Mouse (Mus musculus): ENCODE results near the gene Mgat5.

Gene Mgat5

DNA sequence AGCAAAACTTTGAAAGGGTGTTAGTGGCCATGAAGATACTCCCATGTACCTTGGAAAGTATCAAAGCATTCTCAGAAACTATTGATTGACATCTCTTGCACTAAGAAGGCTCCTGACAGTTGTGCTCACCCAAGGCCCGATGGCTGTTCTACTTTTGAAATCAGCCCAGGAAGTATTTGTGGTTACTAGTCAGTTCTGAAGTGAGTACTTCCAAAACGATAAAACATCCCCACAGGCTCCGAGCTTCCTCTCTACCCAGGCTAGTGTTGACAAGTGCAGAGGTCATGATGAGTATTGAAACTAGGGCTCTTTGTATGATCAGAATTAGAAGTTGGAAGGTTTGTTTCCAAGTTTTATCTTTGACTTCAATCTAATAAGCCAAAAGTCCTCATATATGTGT, 92.0 kb downstream of the Mgat5 start:
- peak; percentile 14 for DNase-seq (ENCODE audit: low read depth, low spot score)
- no peaks in the 10 kb centered on the region for H3K27me3 ChIP-seq (ENCODE audit: control insufficient read depth, insufficient read depth, low read length, poor library complexity, severe bottlenecking)
- H3K36me3 ChIP-seq (ENCODE audit: control insufficient read depth, insufficient read depth, low read length, poor library complexity, severe bottlenecking): no peaks in the 10 kb centered on the region

DNA sequence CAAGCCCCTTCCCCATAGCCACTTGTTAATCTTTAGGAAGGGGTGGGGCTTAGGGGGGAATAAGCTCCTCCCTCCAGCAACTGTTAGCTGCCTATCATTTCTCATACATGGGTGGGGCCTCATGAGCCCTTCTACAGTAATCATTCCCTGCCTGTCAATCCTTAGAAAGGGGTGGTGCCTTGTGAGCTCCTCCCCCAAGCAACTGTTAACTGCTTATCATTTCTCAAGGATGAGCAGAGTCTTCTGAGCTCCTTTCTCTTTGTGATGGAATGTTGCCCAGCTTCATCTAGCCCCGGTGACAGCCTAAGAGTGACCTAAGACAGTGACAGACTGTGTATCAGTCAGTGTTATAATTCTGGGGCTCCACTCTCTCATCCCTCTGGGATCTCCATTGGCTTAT, 95.0 kb downstream of the Mgat5 start:
- Histone ChIP-seq H3K27me3 (ENCODE audit: control insufficient read depth, insufficient read depth, low read length, poor library complexity, severe bottlenecking) (no peaks in the 10 kb centered on the region), H3K36me3 (ENCODE audit: control insufficient read depth, insufficient read depth, low read length, poor library complexity, severe bottlenecking) (no peaks in the 10 kb centered on the region)
- no peak for DNase-seq (ENCODE audit: low read depth, low spot score)

DNA sequence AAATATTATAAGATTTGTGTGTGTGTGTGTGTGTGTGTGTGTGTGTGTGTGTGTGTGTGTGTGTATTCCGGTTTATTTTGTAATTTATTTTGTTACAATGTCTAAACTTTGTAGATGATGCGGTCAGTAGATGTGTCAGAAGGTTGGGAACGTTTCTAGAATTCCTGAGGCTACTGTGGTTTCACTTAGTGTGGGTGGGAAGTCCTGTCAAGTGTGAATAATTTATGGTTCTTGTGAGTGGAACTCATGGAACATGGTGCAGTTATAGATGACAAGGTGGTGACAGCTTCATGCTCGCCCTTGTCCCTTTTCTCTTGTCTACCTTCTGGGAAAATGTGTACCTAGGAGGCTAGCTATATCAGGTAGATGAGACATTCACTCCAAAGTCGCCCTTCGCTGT, 96.2 kb downstream of the Mgat5 start:
- Histone ChIP-seq H3K36me3 (ENCODE audit: control insufficient read depth, insufficient read depth, low read length, poor library complexity, severe bottlenecking) (no peaks in the 10 kb centered on the region), H3K27me3 (ENCODE audit: control insufficient read depth, insufficient read depth, low read length, poor library complexity, severe bottlenecking) (no peaks in the 10 kb centered on the region)
- no peak for DNase-seq (ENCODE audit: low read depth, low spot score)

DNA sequence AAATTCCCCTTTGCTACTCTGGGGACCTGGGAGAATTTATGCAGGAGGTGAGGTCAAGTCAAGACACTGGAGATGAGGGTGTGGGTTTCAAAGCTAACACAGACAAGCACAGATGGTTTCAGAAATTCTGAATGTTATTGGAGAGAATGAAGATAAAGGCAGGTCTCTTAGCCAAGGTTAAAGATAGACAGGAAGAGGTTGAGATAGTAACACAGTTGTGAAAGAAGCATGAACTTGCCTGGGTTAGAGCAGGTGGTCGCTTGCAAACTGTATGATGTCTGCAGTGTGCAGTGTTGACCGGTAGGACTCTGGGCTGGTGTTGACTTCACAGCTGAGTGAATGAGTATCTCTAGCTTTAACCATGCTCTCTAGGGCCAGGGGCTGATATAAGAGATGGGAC, 97.8 kb downstream of the Mgat5 start:
- no peaks in the 10 kb centered on the region for H3K36me3 ChIP-seq (ENCODE audit: control insufficient read depth, insufficient read depth, low read length, poor library complexity, severe bottlenecking)
- no peak for DNase-seq (ENCODE audit: low read depth, low spot score)
- no peaks in the 10 kb centered on the region for H3K27me3 ChIP-seq (ENCODE audit: control insufficient read depth, insufficient read depth, low read length, poor library complexity, severe bottlenecking)

DNA sequence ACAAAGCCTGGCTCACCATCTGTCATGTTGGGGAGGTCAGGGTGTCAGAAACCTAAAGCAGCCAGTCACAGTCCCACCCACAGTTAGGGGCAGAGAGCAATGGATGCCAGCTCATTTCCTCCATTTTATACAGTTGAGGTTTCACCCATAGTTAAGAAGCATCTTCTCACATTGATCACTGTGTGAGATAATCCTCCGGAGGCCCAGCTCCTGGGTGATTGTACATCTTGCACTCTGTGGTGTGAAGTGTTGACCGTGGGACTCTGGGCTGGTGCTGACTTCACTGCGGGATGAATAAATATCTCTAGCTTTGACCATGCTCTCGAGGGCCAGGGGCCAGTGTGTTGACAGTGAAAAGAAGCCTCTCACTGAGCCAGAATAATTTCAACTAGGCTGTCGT, 99.0 kb downstream of the Mgat5 start:
- H3K27me3 ChIP-seq (ENCODE audit: control insufficient read depth, insufficient read depth, low read length, poor library complexity, severe bottlenecking): no peaks in the 10 kb centered on the region
- no peak for DNase-seq (ENCODE audit: low read depth, low spot score)
- H3K36me3 ChIP-seq (ENCODE audit: control insufficient read depth, insufficient read depth, low read length, poor library complexity, severe bottlenecking): no peaks in the 10 kb centered on the region

DNA sequence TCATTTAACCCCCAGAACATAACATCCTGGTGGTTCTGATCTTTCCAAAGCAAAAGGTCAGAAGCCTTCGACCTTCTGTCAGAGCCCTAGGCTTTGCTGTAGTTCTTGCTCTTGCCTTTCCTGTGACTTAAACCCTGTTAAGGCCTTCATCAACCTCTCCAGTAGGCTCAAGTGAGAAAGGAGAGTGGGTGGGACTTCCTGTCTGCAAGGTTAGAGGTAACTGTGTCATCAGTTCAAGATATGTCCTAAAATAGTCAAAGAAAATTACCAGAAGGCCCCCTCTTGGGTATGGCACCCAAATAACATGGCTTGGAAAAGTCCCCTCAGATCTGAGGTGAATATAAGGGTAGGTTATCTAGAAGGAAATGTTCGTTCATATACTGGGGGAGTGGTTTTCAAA, 99.5 kb downstream of the Mgat5 start:
- no peaks in the 10 kb centered on the region for H3K27me3 ChIP-seq (ENCODE audit: control insufficient read depth, insufficient read depth, low read length, poor library complexity, severe bottlenecking)
- DNase-seq (ENCODE audit: low read depth, low spot score): no peak
- H3K36me3 ChIP-seq (ENCODE audit: control insufficient read depth, insufficient read depth, low read length, poor library complexity, severe bottlenecking): no peaks in the 10 kb centered on the region

DNA sequence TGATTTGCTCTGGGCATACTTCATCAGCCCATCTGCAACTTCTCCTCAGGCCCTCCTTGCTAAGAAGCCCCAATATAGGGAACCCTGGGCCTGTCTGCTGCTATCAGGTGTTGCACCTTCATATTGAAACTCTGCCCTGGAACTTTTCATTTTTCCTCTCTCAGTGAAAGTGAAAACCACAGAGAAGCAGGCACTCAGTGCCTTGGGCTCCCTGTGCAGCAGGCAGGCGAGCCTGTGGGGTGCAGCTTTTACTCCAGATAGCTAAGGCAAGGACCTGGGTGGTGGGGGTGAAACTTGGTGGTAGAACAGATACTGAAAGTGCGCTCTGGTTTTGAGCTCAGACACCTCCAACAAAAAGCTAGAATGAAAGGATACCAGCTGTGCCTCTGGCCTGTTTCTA, 100.8 kb downstream of the Mgat5 start:
- no peaks in the 10 kb centered on the region for H3K27me3 ChIP-seq (ENCODE audit: control insufficient read depth, insufficient read depth, low read length, poor library complexity, severe bottlenecking)
- no peaks in the 10 kb centered on the region for H3K36me3 ChIP-seq (ENCODE audit: control insufficient read depth, insufficient read depth, low read length, poor library complexity, severe bottlenecking)
- DNase-seq (ENCODE audit: low read depth, low spot score): peak; percentile 27

DNA sequence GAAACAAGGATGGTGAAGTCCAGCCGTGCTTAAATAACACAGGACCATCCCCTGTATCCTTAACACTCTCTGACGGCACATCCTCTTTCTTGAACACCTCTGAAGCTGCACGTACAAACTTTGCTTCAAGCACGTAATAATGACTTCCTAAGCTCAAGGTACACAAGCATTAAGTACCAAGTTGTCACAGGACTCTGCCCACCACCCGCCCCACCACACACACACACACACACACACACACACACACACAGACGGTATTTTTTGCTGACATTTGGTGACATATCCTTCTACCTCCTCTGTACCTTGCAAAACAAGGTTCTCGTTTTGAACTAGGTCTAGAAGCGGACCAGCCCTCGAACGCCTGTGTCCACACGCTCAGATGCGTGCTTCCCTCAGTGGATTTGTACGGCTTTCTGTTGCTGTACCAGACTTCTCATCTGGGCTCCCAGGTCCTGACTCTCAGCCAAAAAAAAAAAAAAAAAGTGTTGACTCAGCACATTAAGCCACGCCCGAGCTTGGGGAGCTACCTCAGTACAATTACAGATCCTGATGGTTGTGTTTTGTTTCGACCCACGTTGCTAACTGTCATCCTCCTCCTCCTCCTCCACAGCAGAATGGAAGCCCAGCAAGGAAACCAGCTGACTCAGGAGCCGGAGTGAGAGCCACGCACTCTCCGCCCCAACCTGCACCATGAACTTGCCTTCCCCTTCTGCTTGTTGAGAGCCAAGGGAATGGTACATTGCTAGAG, 101.4 kb downstream of the Mgat5 start:
- Histone ChIP-seq H3K36me3 (ENCODE audit: control insufficient read depth, insufficient read depth, low read length, poor library complexity, severe bottlenecking) (no peaks in the 10 kb centered on the region), H3K27me3 (ENCODE audit: control insufficient read depth, insufficient read depth, low read length, poor library complexity, severe bottlenecking) (no peaks in the 10 kb centered on the region)
- DNase-seq (ENCODE audit: low read depth, low spot score): peak; percentile 27

DNA sequence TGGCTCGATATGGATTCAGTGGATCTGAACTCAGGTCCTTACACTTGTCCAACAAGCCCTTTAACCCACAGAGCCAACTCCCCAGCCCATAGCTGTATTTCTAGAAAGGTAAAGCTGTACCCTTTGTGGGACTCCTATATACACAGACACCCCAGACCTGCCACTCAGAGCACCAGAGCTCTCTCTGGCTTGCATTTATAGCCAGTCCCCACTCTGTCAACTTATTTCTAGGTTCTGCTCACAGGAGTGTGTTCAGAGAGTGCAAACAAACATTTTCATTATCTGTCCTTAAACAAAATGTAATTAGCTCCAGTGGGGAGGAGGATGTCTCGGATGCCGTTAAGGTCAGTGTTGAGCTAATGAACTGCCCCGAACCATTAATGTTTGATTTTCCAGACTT, 102.5 kb downstream of the Mgat5 start:
- DNase-seq (ENCODE audit: low read depth, low spot score): no peak
- Histone ChIP-seq H3K36me3 (ENCODE audit: control insufficient read depth, insufficient read depth, low read length, poor library complexity, severe bottlenecking) (no peaks in the 10 kb centered on the region), H3K27me3 (ENCODE audit: control insufficient read depth, insufficient read depth, low read length, poor library complexity, severe bottlenecking) (no peaks in the 10 kb centered on the region)

DNA sequence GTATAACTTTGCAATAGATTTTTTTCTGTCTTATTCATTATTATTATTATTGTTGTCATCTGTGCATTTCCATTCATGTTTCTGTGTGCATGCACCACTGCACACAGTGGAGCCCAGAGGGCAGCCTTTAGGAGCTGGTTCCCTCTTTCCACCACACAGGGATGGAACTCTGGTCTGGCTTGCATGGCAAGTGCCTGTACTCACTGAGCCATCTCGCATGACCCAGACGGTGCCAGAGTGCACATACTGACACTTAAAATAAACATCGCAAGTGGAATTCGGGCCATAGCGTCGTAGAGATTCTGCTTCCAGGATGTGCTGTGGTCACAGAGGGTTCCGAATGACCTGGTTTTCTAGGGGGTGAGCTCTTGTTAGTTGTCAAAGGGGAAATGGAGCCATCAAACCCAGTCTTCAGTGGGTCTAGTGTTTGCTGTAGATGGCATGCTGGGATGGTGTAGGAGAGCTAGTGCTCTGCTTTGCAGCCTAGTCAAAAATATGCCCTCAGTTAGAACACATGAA, 103.5 kb downstream of the Mgat5 start:
- no peaks in the 10 kb centered on the region for H3K27me3 ChIP-seq (ENCODE audit: control insufficient read depth, insufficient read depth, low read length, poor library complexity, severe bottlenecking)
- no peaks in the 10 kb centered on the region for H3K36me3 ChIP-seq (ENCODE audit: control insufficient read depth, insufficient read depth, low read length, poor library complexity, severe bottlenecking)
- DNase-seq (ENCODE audit: low read depth, low spot score): peak; percentile 33

DNA sequence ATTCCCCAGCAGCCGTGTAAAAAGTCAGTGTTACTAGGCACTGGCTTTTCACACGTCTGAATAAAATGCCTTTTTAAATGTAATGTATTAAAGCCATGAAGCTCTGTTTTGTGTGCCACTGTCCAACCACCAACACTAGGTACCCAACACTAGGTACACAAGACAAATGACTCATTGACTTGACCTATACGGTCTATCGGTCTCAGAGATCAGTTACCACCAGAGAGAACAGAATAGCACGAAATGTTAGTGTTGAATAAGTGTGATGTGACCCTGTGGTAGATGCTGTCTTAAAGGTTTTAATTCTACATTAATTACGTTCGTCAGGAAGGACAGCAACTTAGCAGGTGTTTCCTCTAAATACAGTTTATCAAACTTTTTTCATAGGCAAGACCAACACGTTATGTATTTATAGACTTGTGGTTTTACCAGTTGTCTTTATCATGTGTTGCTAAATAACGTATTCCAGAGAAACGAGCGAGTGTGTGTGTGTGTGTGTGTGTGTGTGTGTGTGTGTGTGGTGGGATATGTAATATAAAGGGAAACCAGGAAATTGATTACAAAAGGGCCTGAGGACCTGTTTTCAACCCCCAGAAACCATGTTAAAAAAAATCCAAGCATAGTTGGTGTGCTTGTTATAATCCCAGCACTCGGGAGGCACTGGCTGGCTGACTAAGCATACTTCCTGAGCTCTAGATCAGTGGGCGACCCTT, 104.3 kb downstream of the Mgat5 start:
- H3K27me3 ChIP-seq (ENCODE audit: control insufficient read depth, insufficient read depth, low read length, poor library complexity, severe bottlenecking): no peaks in the 10 kb centered on the region
- H3K36me3 ChIP-seq (ENCODE audit: control insufficient read depth, insufficient read depth, low read length, poor library complexity, severe bottlenecking): no peaks in the 10 kb centered on the region; the same call in 1 of the 2 replicates
- DNase-seq (ENCODE audit: low read depth, low spot score): no peak

DNA sequence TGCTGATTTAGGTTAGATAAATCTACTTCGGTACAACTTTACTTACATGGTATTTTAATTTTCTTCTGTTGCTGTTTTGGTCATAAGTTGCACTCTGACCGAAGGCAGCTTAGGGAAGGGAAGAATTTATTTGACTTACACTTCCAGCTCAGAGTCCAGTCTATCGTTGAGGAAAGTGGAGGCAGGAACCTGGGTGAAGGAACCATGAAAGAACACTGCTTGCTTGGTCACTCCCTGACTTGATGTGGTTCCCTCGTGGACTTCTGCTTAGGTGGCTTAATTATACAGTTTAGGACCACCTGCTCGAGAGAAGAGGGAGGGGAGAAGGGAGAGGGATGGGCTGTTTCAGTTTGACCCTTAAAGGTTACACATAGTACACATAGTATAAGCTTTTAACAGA, 105.2 kb downstream of the Mgat5 start:
- DNase-seq (ENCODE audit: low read depth, low spot score): no peak
- Histone ChIP-seq H3K36me3 (ENCODE audit: control insufficient read depth, insufficient read depth, low read length, poor library complexity, severe bottlenecking) (no peaks in the 10 kb centered on the region; the same call in 1 of the 2 replicates), H3K27me3 (ENCODE audit: control insufficient read depth, insufficient read depth, low read length, poor library complexity, severe bottlenecking) (no peaks in the 10 kb centered on the region)

DNA sequence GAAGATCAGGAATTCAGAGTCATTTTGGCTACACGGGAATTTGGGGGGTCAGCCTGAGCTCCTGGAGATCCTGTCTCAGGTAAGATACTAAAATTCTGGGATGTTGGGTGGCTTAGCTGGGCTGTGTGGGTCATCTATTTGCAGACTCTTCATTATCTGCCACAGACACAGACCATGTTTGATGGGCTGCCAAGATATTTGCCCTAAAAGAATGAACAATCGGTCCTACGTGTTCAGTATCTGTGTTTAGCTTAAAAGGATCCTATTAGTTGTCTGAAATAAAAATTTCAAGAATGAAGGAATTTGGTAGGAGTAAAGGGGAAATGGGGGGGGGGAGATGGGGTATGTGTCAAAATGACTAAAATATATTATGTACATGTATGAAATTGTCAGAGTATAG, 105.9 kb downstream of the Mgat5 start:
- DNase-seq (ENCODE audit: low read depth, low spot score): no peak
- no peaks in the 10 kb centered on the region; the same call in 1 of the 2 replicates for H3K36me3 ChIP-seq (ENCODE audit: control insufficient read depth, insufficient read depth, low read length, poor library complexity, severe bottlenecking)
- H3K27me3 ChIP-seq (ENCODE audit: control insufficient read depth, insufficient read depth, low read length, poor library complexity, severe bottlenecking): no peaks in the 10 kb centered on the region

DNA sequence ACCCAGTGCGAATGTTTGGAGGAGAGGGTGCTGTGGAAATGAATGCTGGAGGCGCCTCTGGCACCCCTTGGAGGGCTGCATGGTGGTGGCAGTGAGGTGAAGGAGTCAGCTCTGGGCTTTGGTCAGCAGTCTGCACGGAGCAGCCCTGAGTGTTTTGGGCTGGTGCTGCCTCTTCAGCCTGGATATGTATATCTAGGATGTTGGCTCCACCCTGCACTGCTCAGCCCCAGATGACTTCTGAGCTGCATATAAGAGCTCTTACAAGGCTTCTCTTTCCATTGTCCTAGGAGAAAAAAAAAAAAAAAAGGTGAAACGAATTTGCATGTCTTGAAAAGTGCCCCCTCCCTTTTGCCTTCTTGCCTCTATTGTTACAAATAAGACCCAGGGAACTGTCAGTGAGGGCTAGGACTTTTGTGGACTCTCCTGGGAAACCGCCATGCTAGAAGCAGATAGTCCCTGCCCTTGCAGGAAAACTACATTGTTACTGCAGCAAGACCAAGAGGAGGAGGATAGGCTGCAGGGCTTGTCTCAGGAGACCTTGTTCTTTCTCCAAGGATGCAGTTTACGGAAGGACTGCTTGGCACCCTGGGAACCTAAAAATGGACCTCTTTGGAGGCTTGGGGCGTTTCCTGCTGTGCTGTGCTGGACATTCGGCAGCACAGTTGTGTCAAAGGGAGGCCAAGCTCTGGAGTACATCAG, 109.0 kb downstream of the Mgat5 start:
- Histone ChIP-seq H3K36me3 (ENCODE audit: control insufficient read depth, insufficient read depth, low read length, poor library complexity, severe bottlenecking) (no peaks in the 10 kb centered on the region; the same call in 1 of the 2 replicates), H3K27me3 (ENCODE audit: control insufficient read depth, insufficient read depth, low read length, poor library complexity, severe bottlenecking) (no peaks in the 10 kb centered on the region)
- DNase-seq (ENCODE audit: low read depth, low spot score): no peak
